Mouse (Mus musculus) forebrain, embryonic 16.5 days (tissue): ENCODE results near the gene Mtf1. TPM values are rescaled to one million over a fixed set of nuclear protein-coding genes. Genes with fewer than 3 reads are reported as not detected.

Source experiments
- ATAC-seq: fragments of 200-750 bp; cut with Nextera tagmentation; 2 replicates; pipeline ENCODE4 v1.8.0; 2017; ENCODE audit warnings: mild to moderate bottlenecking, moderate library complexity
- H3K27ac ChIP-seq: fragments of 300-500 bp; sonication (generic); 2 replicates; pipeline ENCODE4 v1.5.1; 2014; ENCODE audit warnings: low read length, control low read depth
- H3K27me3 ChIP-seq: fragments of 300-500 bp; sonication (generic); replicated peaks from 2 replicates; pipeline ENCODE4 v1.6.1; 2014; ENCODE audit warnings: low read length; ENCODE audit not compliant: control insufficient read depth, insufficient read depth
- H3K36me3 ChIP-seq: fragments of 300-500 bp; sonication (generic); 2 replicates; pipeline ENCODE4 v1.6.1; 2014; ENCODE audit not compliant: control insufficient read depth, insufficient read depth
- H3K4me1 ChIP-seq: fragments of 300-500 bp; sonication (generic); replicated peaks from 2 replicates; pipeline ENCODE4 v1.6.1; 2014; ENCODE audit warnings: low read length; ENCODE audit not compliant: control insufficient read depth, insufficient read depth
- H3K4me2 ChIP-seq: fragments of 300-500 bp; sonication (generic); 2 replicates; pipeline ENCODE4 v1.6.1; 2014; ENCODE audit warnings: mild to moderate bottlenecking, low read length, control low read depth
- H3K4me3 ChIP-seq: fragments of 300-500 bp; sonication (generic); replicated peaks from 2 replicates; pipeline ENCODE4 v1.5.1; 2014; ENCODE audit warnings: mild to moderate bottlenecking, low read length, control low read depth
- H3K9ac ChIP-seq: fragments of 300-500 bp; sonication (generic); replicated peaks from 2 replicates; pipeline ENCODE4 v1.6.1; 2014; ENCODE audit warnings: low read depth, low read length, control low read depth
- H3K9me3 ChIP-seq: fragments of 300-500 bp; sonication (generic); 2 replicates; pipeline ENCODE4 v1.6.1; 2016; ENCODE audit warnings: low read length; ENCODE audit not compliant: control insufficient read depth
- WGBS: fragments of 180-500 bp; shearing (Covaris S2); extraction: QIAGEN DNeasy Blood & Tissue Kit; methylation state at CpG from one replicate; pipeline ENCODE4 v1.1.7; 2014; 5-methylcytosine and 5-hydroxymethylcytosine counted together
- polyA plus RNA-seq: library from polyadenylated mRNA; unstranded; fragments of >200 nt; fragmentation: Nextera tagmentation; extraction: Ambion mirVana; gene quantifications from 2 replicates; pipeline ENCODE4 v1.2.1, GENCODE M21; 2015

Gene Mtf1
- polyA plus RNA-seq, 1 experiment from 2014 or later, result 14.9 TPM

GRCm38 (mm10) chr4:124792114-124792513 lies 9.8 kb upstream of the Mtf1 start:
- Histone ChIP-seq H3K9ac (no peak overlapping the region), H3K27me3 (no peaks in the 10 kb centered on the region), H3K4me1 (no peaks in the 10 kb centered on the region), H3K36me3 (peaks cover 15% of the 10 kb centered on the region), H3K4me2 (no peak overlapping the region), H3K27ac (no peak overlapping the region), H3K4me3 (no peak overlapping the region), H3K9me3 (no peaks in the 10 kb centered on the region)
- 84% methylated on average over 8 of the region's 8 CpGs for WGBS
- no peak for ATAC-seq

- no peaks in the 10 kb centered on the region for H3K27me3 ChIP-seq
- H3K9ac ChIP-seq, result no peak overlapping the region
- ATAC-seq, result no peak
- no peaks in the 10 kb centered on the region for H3K9me3 ChIP-seq
- H3K4me2 ChIP-seq, result no peak overlapping the region
- 93% methylated on average over 8 of the region's 8 CpGs for WGBS
- peaks cover 9% of the 10 kb centered on the region; the same call in 1 of the 2 replicates for H3K36me3 ChIP-seq
- no peaks in the 10 kb centered on the region for H3K4me1 ChIP-seq
- no peak overlapping the region for H3K4me3 ChIP-seq
- H3K27ac ChIP-seq, result no peak overlapping the region
Observed at GRCm38 (mm10) chr4:124796141-124796540, 5.8 kb upstream of the Mtf1 start.

- Histone ChIP-seq H3K9me3 (no peaks in the 10 kb centered on the region), H3K4me1 (no peaks in the 10 kb centered on the region), H3K4me3 (no peak overlapping the region), H3K4me2 (no peak overlapping the region), H3K27me3 (no peaks in the 10 kb centered on the region), H3K36me3 (peaks cover 3% of the 10 kb centered on the region; the same call in 1 of the 2 replicates), H3K27ac (no peak overlapping the region), H3K9ac (no peak overlapping the region)
- no peak for ATAC-seq
- WGBS, result 96% methylated on average over 2 of the region's 2 CpGs
Observed at GRCm38 (mm10) chr4:124796913-124797312, 5.0 kb upstream of the Mtf1 start.

- Histone ChIP-seq H3K27ac (peak overlapping the region; percentile 93), H3K9me3 (no peaks in the 10 kb centered on the region), H3K27me3 (no peaks in the 10 kb centered on the region), H3K4me3 (peak overlapping the region; percentile 77), H3K36me3 (peaks cover 11% of the 10 kb centered on the region; the same call in 1 of the 2 replicates), H3K9ac (peak overlapping the region; percentile 78), H3K4me2 (peak overlapping the region; percentile 95), H3K4me1 (peaks cover 8% of the 10 kb centered on the region)
- WGBS, result 2% methylated on average over 53 of the region's 53 CpGs
- ATAC-seq, result peak; percentile 100
Observed at GRCm38 (mm10) chr4:124802309-124803260, 681 bp downstream of the Mtf1 start.

GRCm38 (mm10) chr4:124803406-124803805 lies 1.5 kb downstream of the Mtf1 start:
- 82% methylated on average over 6 of the region's 6 CpGs for WGBS
- peak overlapping the region; percentile 77 for H3K4me3 ChIP-seq
- H3K4me2 ChIP-seq, result peak overlapping the region; percentile 95
- H3K9ac ChIP-seq, result no peak overlapping the region
- no peak for ATAC-seq
- no peaks in the 10 kb centered on the region for H3K9me3 ChIP-seq
- H3K27me3 ChIP-seq, result no peaks in the 10 kb centered on the region
- H3K27ac ChIP-seq, result no peak overlapping the region
- H3K4me1 ChIP-seq, result peaks cover 9% of the 10 kb centered on the region
- H3K36me3 ChIP-seq, result peaks cover 11% of the 10 kb centered on the region; the same call in 1 of the 2 replicates

GRCm38 (mm10) chr4:124808511-124808910 lies 6.6 kb downstream of the Mtf1 start:
- WGBS, result 95% methylated on average over 5 of the region's 5 CpGs
- Histone ChIP-seq H3K36me3 (peaks cover 11% of the 10 kb centered on the region; the same call in 1 of the 2 replicates), H3K27ac (no peak overlapping the region), H3K9ac (no peak overlapping the region), H3K9me3 (no peaks in the 10 kb centered on the region), H3K4me2 (no peak overlapping the region), H3K27me3 (no peaks in the 10 kb centered on the region), H3K4me3 (no peak overlapping the region), H3K4me1 (peaks cover 11% of the 10 kb centered on the region)
- no peak for ATAC-seq

GRCm38 (mm10) chr4:124809136-124809883 lies 7.4 kb downstream of the Mtf1 start:
- Histone ChIP-seq H3K9ac (no peak overlapping the region), H3K4me3 (no peak overlapping the region), H3K36me3 (peaks cover 11% of the 10 kb centered on the region; the same call in 1 of the 2 replicates), H3K9me3 (no peaks in the 10 kb centered on the region), H3K27ac (no peak overlapping the region), H3K27me3 (no peaks in the 10 kb centered on the region), H3K4me2 (no peak overlapping the region), H3K4me1 (peaks cover 9% of the 10 kb centered on the region; the same call in 1 of the 2 replicates)
- ATAC-seq, result no peak
- WGBS, result 86% methylated on average over 9 of the region's 9 CpGs

- Histone ChIP-seq H3K4me3 (no peak overlapping the region), H3K9ac (no peak overlapping the region), H3K27me3 (no peaks in the 10 kb centered on the region), H3K4me1 (peaks cover 9% of the 10 kb centered on the region; the same call in 1 of the 2 replicates), H3K36me3 (peaks cover 9% of the 10 kb centered on the region; the same call in 1 of the 2 replicates), H3K27ac (no peak overlapping the region), H3K9me3 (no peaks in the 10 kb centered on the region), H3K4me2 (no peak overlapping the region)
- ATAC-seq, result no peak
- 85% methylated on average over 7 of the region's 7 CpGs for WGBS
Observed at GRCm38 (mm10) chr4:124810056-124810455, 8.2 kb downstream of the Mtf1 start.
